Mouse (Mus musculus) gastrocnemius, adult 8-10 months (tissue): Measurements from ENCODE around the gene Fer. TPM values are rescaled to one million over a fixed set of nuclear protein-coding genes. Genes with fewer than 3 reads are reported as not detected.

Source experiments
- DNase-seq, 2 experiments: peaks; one replicate each; pipeline ENCODE4 v3.0.0; 2022; ENCODE audit warnings: low spot score in 2 of 2
- total RNA-seq, 4 experiments: library from RNA; stranded (reverse); gene quantifications; 2 replicates each; pipeline ENCODE4 v1.2.4; 2022

The Fer gene
- total RNA-seq, 4 experiments from 2014 or later: 10.9 to 13.8 (median 12.4) TPM

DNA sequence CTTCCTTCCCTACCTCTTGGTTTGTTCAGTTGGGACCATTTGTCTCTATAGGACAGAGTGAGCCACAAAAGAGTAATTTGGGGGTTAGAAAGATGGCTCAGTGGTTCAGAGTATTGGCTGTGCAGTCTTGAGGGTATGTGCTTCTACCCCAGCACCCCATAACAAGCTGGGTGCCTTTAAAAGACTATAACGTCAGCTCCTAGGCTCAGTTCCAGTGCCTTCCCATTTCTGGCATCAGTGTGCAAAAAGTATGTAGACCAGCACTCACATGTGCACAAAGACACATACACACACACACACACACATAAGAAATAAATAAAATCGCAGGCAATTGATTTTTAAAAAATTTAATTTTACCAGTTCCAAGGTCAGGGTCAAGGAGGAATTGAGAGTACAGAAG is 222.6 kb downstream of the Fer start:
- DNase-seq: no peak

DNA sequence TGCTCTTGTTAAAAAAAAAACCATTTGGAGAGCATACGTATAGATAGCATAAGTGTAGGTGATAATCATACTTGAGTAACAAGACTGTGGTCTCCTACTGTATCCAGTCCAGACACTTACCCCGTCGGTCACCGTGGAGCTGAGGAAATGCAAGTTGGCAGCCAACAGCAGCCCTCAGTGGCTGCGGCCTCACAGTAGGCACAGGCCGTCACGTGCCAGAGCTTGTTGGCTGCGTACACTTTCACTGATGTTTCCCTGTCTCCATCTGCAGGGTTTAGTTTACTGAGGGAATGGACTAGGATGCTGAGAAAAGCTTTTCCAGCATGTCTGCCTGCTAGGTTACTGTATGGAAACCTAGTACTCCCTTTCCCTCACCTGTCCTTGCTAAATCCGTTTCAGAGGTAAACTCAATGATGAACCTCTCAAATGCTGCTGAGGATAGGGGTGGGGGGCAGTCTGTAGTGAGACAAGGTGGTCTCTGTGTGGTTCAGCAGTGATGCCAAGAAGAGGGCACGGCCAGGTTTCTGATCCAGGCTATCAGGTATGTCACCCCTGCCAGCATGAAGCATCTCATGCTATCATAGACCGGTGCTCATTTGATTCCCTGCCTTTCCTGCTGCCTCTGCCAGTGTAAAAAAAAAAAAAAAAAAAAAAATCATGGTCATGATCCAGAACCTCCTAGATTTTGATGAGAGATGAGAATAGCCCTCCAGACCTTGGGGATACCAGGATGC is 224.2 kb downstream of the Fer start:
- no peak for DNase-seq

DNA sequence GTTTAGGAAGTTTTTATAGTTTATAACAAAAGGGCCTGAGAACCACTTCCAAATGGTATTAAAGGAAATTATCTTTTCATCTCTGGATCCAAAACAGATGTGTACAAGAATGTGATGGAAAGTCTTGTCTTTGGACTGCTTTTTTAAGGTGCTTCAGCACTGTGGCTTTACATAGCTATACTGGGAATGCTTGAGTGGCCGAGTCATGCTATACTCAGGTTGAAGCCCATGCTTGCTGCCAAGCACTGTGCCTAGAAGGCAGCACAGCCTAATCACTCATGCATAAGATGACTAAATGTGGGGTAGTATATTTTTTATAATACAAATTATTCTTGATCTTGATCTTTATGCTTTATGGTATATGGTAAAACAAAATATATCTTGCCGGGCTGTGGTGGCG is 225.0 kb downstream of the Fer start:
- DNase-seq: no peak

DNA sequence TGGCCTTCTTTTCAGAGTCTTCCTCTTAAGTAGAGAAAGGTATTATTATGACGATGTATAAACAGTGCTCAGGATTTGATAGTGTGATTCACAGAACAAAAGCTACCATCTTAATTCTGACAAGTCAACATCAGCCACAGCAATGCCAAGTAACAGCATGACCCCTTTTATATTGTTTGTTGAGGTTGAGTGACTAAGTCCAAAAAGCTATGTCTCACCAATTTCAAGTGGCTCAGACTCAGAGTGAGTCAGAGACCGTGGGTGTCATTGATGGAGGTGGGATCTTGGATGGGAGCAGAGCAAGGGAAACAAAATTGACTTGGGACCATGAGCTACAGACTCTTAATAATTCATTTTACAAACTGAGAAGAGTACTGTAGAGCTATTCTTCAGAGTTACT is 230.9 kb downstream of the Fer start:
- DNase-seq: no peak

DNA sequence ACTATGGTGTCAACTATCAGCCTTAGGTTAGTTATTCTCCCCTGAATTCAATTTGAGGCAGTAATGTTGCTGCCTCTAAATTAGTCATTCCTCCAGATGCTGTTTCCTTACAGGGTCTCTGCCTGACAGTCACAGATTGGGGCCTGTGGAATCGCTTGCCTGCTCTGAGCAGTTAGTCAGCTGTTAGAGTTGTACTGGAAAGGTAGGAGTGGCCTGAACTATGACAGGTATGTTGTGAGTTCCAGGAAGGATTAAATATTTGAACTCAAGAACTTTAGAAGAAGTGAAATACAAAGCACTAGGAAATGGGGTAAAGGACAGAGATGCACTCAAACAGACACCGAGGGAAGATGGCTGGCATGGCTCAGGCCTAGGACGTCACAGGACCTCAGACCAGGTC is 233.9 kb downstream of the Fer start:
- no peak for DNase-seq

DNA sequence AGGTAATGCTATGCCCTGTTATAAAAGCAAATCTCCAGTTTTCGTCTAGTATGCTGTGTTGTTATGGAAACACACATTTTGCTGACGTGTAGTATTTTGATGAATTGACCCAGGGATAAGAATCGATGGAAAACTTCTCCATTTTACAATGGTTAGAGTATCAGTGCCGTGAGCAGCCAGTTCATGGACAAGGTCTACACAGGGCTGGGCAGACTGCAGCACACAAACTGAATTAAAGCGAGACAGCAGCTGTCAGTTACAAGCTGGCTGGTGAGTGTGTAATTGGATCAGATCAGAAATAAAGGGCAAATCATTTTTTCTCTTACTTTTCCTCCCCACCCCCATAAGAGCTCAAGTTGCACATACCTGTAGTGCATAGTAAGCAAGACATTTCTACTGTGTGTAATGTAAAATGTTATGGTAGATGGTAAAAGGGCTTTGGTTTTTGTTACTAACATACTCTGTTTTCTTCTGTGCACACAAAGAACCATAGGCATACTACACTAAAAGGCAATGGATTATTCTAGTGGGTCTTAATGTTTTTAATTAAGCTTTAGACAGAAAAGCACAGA is 235.0 kb downstream of the Fer start:
- no peak for DNase-seq

DNA sequence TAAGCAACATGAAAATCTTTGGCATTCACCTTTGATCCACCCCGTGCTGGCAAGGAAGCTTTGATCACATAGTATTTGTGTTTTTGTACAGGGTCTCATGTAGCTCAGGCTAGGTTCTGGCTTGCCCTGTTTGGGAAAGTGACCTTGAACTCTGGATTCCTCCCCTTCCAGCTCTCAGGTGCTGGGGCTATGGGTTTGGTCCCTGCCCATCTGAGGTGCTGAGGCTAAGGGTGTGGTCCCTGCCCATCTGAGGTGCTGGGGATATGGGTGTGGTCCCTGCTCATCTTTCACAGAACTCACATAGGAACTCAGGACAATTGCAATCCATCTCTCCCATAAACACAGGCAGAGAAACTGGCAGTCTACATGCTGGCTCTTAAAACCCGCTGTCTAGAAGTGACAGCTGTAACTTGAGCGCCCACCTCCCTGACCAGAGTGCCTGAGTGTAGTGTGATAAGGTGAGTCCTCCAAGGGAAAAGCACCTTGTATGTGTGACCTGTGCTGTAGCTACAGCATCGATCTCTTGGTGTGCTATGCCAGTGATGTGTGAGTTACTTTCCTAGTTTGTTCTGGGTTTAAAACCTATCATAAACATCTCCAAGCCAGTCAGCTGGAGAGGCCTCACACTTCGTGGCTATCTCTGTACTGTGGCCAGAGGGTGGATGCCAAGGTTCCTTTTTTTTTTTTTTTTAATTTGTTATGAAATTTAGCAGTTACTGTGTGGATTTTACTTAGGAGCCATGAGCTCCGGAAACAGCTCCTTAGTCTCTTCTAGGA is 236.7 kb downstream of the Fer start:
- DNase-seq: no peak

DNA sequence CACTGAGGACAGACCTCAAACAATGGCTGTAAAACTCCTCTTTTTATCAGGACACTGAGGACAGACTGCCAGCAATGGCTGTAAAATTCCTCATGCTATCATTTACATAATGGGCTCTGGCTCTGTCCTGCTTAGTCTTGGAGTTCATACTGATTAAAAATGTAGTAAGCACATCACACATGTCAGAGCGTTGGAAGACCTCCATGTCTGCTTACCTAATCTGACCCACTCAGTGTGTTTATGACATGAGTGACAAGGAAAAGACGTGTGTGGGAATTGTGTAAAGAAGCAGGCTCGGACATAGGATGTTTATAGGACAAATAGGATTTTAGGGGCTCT is 237.3 kb downstream of the Fer start:
- no peak for DNase-seq

DNA sequence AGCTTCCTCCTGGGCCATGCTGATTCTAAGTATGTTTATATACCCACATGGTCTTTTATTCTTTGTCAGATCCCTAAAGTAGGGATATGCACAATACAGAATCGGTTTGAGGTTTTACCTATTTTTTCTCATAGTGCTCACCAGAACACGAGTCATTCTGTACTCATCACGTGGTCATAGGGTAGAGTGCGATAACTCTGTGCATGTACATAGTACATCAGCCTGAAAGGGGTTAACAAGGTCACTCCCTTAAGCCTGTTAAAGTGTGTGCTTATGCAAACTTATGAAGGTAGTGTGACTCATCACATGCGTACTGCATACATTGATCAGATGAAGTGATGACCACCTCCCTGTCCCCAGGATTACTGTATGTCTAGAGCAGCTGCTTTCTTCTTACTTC is 245.9 kb downstream of the Fer start:
- DNase-seq: no peak

DNA sequence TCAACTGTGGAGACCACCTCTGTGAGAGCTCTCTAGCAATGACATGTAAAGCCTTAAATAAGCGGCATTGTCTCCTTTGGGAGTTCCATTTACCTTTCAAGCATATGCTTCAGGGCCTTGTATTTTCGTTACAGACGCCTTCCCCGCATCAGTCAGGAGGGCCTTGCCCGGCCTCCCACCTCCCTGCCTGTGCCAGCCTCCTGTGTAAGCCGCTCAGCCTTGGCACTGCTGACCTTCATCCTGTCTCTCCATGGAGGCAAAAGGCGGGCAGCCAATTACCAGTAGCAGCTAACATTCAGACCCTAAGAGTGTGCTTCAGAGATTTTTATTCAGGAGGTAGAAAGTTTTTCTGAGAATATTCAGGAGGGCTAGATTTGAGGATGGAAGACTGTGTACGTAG is 247.0 kb downstream of the Fer start:
- no peak for DNase-seq

DNA sequence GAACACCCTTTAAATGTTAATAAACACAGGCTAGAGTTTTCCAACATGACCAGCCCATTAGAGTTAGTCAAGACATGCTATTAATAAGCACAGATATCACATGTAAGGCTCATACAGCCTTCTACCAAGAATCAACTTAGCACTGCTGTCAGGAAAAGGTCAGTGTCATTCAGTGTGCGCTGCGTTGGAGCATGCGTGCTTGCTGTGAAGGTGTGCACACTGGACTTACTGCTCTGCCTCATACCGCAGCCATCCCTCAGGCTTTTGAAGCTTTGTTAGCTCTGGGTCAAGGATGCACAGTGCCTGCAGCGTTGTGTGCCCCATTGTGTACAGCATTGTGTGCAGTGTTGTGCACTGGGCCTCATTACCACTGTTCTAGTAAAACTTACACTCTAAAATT is 250.8 kb downstream of the Fer start:
- DNase-seq: peak in 1 of 2 experiments; percentile 43

DNA sequence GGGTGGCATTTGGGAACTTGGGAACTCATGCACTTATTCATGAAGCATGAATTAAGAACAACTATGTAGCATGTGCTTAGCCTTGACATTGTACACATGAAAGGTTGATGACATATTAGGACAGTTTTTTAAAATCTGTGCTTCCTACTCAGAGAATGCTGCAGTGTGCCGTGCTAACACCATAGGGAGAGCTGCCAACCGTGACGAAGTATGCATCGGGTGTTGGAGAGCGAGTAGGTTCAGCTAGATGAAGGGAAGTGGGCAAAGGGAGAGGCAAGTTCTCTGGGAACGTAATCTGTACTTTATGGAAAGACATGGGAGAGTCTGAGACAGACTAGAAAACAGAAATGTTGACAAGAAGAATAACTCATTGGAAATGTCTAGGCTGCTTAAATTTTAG is 253.9 kb downstream of the Fer start:
- no peak for DNase-seq

DNA sequence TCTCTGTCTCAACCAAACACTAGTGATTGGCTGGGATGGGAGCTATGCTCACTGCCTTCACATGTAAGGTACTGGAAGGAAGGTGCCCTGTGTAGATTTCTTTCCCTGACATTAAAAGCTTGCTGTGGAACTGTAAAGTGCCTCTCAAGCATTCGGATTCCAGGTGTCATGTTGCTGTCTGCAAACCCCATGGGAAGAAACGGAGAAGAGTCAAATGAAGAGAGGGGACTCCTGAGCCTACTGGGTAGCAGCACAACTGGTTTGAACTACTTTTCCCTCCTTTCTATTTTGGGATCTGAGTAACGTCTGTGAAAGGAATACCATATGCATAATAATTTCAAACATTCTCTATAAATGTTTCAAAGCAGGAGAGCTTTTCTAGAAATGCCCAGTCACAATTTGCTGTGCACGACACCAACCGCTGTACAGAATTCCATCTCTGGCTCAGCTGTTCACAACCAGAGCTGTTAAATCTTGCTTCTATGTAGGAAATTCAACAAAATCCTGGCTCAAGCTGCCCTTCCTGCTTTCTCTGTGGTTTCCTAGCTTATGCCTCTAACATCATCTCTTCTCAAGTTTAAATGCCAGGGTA is 256.9 kb downstream of the Fer start:
- DNase-seq: no peak

DNA sequence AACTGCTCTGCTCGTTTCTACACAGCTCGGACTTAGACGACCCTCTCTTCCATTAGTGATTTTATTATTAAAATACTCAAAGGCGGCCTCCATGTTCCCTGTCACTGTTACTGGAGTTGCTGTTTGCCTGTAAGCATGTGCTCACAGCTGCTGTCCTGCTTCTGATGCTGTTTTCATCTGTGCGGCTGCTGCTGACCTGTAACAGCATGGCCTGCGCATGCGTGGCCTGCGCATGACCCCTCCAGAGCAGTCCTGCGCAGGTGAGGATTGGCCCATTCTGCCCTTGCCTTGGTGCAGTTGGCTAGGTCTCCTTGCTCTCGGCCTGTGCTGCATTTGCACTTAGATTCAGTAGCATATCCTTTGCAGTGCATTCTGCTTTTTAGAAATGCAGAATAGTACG is 259.7 kb downstream of the Fer start:
- no peak for DNase-seq

DNA sequence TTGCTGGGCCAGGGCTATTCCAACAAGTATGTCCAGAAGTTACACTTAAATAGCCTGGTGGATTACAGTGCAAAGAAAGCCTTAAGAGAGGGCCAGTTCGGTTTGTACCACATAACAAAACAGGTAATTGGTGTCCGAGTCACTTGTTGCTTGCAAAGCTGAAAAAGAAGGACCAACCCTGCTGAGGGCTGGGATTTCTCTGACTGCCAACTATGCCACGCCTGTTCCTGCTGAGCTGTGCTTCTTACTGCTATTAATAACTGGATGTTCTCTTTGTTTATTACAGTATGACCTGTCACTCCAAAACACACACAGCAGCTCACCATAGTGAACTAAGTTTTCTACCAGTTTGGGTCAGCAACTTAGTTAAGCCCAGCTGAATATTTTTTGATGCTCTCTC is 260.9 kb downstream of the Fer start:
- peak in 1 of 2 experiments; percentile 22 for DNase-seq

DNA sequence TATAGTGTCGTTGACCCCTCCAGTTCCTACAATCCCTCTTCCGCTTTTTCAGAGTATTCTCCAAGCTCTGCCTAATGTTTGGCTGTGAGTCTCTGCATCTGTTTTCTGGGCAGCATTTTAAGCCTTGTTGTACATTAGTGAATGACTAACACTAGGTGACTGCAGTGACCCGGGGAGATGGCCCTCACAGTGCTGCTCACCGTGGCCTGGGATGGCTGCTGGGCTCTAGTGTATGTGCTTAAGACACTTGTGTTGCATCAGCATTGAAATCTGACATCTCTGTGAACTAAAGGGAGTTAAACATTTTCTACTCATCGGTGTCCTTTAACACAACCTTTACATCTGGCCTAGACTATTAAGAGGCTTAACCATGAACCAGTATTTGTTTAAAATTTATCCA is 264.0 kb downstream of the Fer start:
- no peak for DNase-seq

DNA sequence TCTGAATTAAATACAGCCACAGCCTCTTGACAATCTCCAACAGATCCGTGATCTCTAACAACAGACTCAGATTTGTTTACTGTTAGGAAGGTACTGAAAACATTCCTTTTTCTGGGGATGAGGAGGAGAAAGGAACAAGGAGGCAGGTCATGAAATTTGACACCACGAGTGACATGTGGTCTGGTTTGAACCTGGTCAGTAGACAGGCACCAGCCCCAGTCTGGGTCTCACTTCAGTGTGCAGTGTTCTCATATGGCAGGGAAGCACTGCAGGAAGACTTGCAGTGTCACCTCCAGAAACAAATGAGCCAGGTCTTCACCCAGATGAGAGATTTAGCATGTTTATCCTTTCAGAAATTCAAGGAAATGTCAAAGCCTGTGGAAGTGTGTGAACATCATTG is 266.9 kb downstream of the Fer start:
- no peak for DNase-seq

DNA sequence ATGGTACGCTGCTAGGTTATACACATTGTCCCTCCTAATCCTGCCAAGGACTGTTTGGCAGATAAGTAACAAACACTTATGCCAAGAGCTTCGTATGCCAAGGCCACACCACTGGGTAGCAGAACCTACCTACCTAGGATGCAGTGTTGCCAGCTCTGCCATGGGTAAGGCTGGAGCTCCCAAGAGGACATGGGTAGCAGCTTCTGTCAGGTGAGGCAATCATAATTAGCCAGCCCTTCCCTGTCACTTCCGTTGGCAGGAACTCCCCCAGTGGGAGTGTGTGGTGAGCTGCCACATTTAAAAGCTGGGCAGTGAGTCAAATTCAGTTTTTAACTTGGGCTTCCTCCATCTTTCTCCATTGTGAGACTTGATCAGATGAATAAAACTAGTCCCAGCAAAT is 267.5 kb downstream of the Fer start:
- no peak for DNase-seq

DNA sequence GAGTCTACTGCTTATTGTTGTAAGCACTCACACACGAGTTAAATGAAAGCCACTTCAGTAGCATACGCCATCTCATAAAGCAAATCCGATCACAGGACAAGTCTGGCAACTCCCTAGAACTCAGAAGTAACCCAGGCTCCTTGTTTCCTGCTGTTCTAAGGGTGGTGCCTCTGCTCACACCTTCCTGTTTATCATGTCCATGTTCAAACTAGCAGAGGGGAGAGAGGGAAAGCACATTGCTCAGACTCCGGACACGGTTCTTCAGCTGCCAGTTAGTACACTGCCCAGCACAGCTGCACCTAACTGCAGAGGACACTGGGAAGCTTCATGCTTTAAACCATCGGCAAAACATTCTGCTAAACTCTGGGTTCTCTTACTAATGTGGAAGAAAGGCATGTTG is 269.3 kb downstream of the Fer start:
- no peak for DNase-seq

DNA sequence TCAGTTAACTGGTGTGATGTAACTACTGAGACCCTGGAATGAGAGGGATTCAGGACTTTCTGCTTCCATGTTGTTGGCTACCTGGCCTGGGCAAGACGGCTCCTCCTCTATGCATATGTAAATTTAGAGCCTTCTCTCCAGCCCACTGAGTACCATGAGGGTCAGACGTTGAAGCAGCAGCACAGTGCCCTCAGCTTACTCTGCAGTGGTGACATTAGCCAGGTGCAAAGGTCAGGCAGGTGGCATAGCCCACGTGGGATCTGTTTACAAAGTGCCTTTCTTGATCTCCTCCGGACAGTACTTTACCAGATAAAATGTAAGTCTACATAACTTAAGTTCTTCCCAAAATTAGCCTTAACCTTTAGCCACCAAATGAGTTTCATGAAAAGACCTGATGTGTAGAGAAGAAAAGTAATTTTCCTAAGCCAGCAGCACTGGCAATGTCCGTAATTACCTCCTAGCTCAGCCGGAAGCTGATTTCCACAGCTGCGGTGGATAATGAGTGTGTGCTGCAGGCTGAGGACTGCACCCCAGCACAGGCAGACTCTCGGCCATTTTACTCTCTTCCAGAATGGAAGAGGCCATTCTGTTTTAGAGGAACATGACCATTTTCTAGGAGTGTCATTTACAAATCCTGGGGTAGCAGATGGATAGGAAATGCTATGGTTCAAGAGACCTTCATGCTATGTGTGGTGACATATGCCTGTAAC is 273.2 kb downstream of the Fer start:
- no peak for DNase-seq

DNA sequence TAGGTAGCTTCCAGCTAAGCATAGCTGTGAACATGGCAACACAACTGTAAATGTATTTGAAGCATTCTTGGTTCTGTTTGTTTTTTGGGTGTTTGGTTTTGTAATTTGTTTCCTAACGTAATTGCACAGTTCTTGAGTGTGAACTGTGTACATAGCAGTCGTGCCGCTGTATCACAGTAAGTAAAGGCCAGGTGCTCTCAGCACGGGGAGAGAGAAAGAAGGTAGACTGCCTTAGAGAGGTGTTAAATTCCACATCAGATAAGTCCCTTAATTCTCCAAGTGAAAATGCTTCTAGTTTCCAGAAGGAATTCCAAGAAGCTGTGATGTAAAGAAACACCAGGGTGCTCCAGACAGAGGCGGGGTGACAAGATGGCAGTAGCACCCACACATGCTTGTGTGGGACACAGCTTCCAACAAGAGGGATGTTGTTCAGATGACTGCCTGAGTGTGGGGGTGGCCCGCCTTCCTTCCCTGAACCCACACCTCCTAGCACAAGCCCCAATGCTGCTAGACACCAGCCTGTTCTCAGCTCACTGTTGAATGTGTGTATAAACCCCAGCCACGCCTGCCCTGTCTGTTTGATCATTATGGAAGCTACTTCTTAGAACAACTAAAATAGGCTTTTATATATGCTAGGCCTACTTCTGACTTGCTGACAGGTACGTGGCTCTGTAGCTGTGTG is 275.3 kb downstream of the Fer start:
- no peak for DNase-seq
